Mouse (Mus musculus): Measurements from ENCODE around the gene Gm10306.

- TF ChIP-seq CTCF (IDR thresholded peaks at IDR 0.05; ENCODE audit: low read depth, low read length) (no peak), GATA2 (IDR thresholded peaks at IDR 0.05; ENCODE audit: borderline replicate concordance, low read depth, low read length) (no peak)
Observed at GRCm38 (mm10) chr4:94605591-94605990, 49.2 kb downstream of the Gm10306 start.

Data from G1E (cell line).